Mouse (Mus musculus): ENCODE results near the gene Atp6v0a1. TPM values are rescaled to one million over a fixed set of nuclear protein-coding genes. Genes with fewer than 3 reads are reported as not detected.

Gene Atp6v0a1
- total and polyA plus RNA-seq, 3 experiments, result 14.1 to 63.4 (median 36.1) TPM

DNA sequence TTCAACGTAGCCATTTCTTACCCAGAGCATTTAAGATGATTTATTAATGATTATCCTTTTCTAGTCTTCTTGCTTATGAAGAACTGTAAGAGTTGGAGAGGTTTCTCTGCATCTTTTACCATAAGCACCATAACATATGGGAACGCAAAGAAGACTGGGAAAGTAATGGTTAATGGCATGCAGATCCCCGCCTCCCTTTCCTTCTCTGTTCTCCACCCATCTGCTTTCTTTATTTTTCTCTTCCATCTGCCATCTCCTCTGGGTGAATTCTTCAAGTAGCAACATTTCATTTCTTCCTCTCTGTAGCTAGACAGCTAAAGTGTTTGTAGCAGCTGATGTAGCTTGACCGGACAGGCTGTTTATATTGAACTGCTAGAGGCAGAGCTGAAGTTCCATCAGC, 14.7 kb downstream of the Atp6v0a1 start:
- dilution Hi-C loops (cut with MboI; ENCODE audit: extremely low pct_ligation_motif_present, extremely low pct_unique_long_range_greater_than_20kb, low sequenced_read_pairs), result no loop called here
- Histone ChIP-seq H3K9me3 (replicated peaks; ENCODE audit: low read length) (no peaks in the 10 kb centered on the region), H3K4me1 (ENCODE audit: control insufficient read depth in 1 of 2, insufficient read depth in 2 of 2) (no peaks in the 10 kb centered on the region), H3K27ac (ENCODE audit: insufficient read depth, low read depth) (no peak overlapping the region), H3K36me3 (replicated peaks in 1 of 2; ENCODE audit: control insufficient read depth in 1 of 2, insufficient read depth in 1 of 2, low read length in 1 of 2) (peaks cover 63 to 95% of the 10 kb centered on the region in 2 experiments), H3K27me3 (replicated peaks) (no peaks in the 10 kb centered on the region), H3K9ac (ENCODE audit: insufficient read depth, low read depth) (no peak overlapping the region), H3K4me3 (replicated peaks in 1 of 3; ENCODE audit: low read depth in 2 of 3, low read length in 2 of 3, poor library complexity in 1 of 3) (no peak overlapping the region), H3K79me2 (replicated peaks; ENCODE audit: control insufficient read depth, extremely low read depth, insufficient read depth, poor library complexity, severe bottlenecking) (no peaks in the 10 kb centered on the region), H3K4me2 (ENCODE audit: insufficient read depth, low read depth, poor library complexity, severe bottlenecking) (no peak overlapping the region)
- TF ChIP-seq IRF4 (IDR thresholded peaks at IDR 0.05; ENCODE audit: low read depth, low read length), result no peak
- no peak for TF ChIP-seq MAFK (IDR thresholded peaks at IDR 0.05; ENCODE audit: insufficient replicate concordance, low read length)
- no peak for DNase-seq (ENCODE audit: extremely low read depth)
- in situ Hi-C loops (cut with MboI; ENCODE audit: low pct_ligation_motif_present, low pct_unique_long_range_greater_than_20kb, low sequenced_read_pairs), result no loop called here

DNA sequence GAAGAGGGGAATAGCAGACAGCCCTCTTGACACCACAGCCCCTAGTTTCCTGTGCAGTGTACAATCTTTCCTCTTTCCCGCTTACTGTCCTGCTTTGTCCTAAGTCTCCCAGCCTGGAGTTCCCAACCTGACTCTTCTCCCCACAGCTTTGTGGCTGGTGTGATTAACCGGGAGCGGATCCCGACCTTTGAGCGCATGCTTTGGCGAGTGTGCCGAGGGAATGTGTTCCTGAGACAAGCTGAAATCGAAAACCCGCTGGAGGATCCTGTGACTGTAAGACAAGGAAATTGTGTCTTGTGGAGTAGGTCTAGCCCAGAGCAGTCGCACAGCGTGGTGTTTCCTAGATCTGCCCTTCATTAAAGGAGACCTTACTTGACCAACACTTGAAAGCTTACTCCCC, 17.9 kb downstream of the Atp6v0a1 start:
- Histone ChIP-seq H3K27ac (ENCODE audit: insufficient read depth, low read depth) (no peak overlapping the region), H3K27me3 (replicated peaks) (no peaks in the 10 kb centered on the region), H3K79me2 (replicated peaks; ENCODE audit: control insufficient read depth, extremely low read depth, insufficient read depth, poor library complexity, severe bottlenecking) (no peaks in the 10 kb centered on the region), H3K4me1 (ENCODE audit: control insufficient read depth in 1 of 2, insufficient read depth in 2 of 2) (peaks cover 0 to 9% of the 10 kb centered on the region in 2 experiments; a peak in 1 of 4 replicates), H3K9me3 (replicated peaks; ENCODE audit: low read length) (no peaks in the 10 kb centered on the region), H3K4me3 (replicated peaks in 1 of 3; ENCODE audit: low read depth in 2 of 3, low read length in 2 of 3, poor library complexity in 1 of 3) (no peak overlapping the region), H3K36me3 (replicated peaks in 1 of 2; ENCODE audit: control insufficient read depth in 1 of 2, insufficient read depth in 1 of 2, low read length in 1 of 2) (peaks cover 69 to 89% of the 10 kb centered on the region in 2 experiments), H3K4me2 (ENCODE audit: insufficient read depth, low read depth, poor library complexity, severe bottlenecking) (no peak overlapping the region), H3K9ac (ENCODE audit: insufficient read depth, low read depth) (no peak overlapping the region)
- DNase-seq (ENCODE audit: extremely low read depth), result no peak
- dilution Hi-C loops (cut with MboI; ENCODE audit: extremely low pct_ligation_motif_present, extremely low pct_unique_long_range_greater_than_20kb, low sequenced_read_pairs) (no loop called here), in situ Hi-C loops (cut with MboI; ENCODE audit: low pct_ligation_motif_present, low pct_unique_long_range_greater_than_20kb, low sequenced_read_pairs) (no loop called here)
- TF ChIP-seq MAFK (IDR thresholded peaks at IDR 0.05; ENCODE audit: insufficient replicate concordance, low read length), result no peak
- no peak for TF ChIP-seq GABPA (IDR thresholded peaks at IDR 0.05; ENCODE audit: insufficient replicate concordance, low read depth, low read length)
- TF ChIP-seq JUN (IDR thresholded peaks at IDR 0.05; ENCODE audit: insufficient read depth, low read depth, low read length), result no peak
- TF ChIP-seq RAD21 (IDR thresholded peaks at IDR 0.05; ENCODE audit: low read depth, low read length), result no peak
- TF ChIP-seq TBP (conservative IDR thresholded peaks at IDR 0.05; ENCODE audit: low read depth, low read length), result no peak
- no peak for TF ChIP-seq ELF1 (IDR thresholded peaks at IDR 0.05; ENCODE audit: low read depth, low read length)
- TF ChIP-seq POLR2A (IDR thresholded peaks at IDR 0.05; ENCODE audit: low read depth, low read length), result no peak
- TF ChIP-seq MAZ (IDR thresholded peaks at IDR 0.05; ENCODE audit: low read depth, low read length), result no peak
- no peak for TF ChIP-seq CHD1 (IDR thresholded peaks at IDR 0.05; ENCODE audit: low read depth, low read length)
- TF ChIP-seq SIN3A (IDR thresholded peaks at IDR 0.05; ENCODE audit: low read length), result no peak

DNA sequence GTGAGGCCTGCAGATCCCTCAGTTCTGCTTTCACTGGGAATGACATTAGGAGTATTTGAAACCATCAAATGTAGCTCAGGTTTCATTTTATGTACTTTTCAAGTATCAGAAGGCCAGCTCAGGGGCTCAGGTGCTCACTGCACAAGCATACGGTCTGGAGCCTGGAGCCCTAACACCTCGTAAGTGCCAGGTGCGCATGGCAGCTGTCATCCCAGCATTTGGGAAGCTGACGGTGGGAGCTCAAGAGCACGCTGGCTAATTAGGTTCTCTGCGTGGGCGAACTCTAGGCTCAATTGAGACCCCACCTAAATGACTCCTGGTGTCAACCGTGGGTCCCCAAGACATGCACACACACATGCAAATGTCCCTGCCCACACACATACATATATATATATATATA, 20.1 kb downstream of the Atp6v0a1 start:
- Histone ChIP-seq H3K4me1 (ENCODE audit: control insufficient read depth in 1 of 2, insufficient read depth in 2 of 2) (peaks cover 0 to 9% of the 10 kb centered on the region in 2 experiments; a peak in 1 of 4 replicates), H3K4me2 (ENCODE audit: insufficient read depth, low read depth, poor library complexity, severe bottlenecking) (no peak overlapping the region), H3K9ac (ENCODE audit: insufficient read depth, low read depth) (no peak overlapping the region), H3K36me3 (replicated peaks in 1 of 2; ENCODE audit: control insufficient read depth in 1 of 2, insufficient read depth in 1 of 2, low read length in 1 of 2) (peaks cover 69 to 88% of the 10 kb centered on the region in 2 experiments), H3K27me3 (replicated peaks) (no peaks in the 10 kb centered on the region), H3K9me3 (replicated peaks; ENCODE audit: low read length) (no peaks in the 10 kb centered on the region), H3K4me3 (replicated peaks in 1 of 3; ENCODE audit: low read depth in 2 of 3, low read length in 2 of 3, poor library complexity in 1 of 3) (no peak overlapping the region), H3K27ac (ENCODE audit: insufficient read depth, low read depth) (no peak overlapping the region), H3K79me2 (replicated peaks; ENCODE audit: control insufficient read depth, extremely low read depth, insufficient read depth, poor library complexity, severe bottlenecking) (no peaks in the 10 kb centered on the region)
- in situ Hi-C loops (cut with MboI; ENCODE audit: low pct_ligation_motif_present, low pct_unique_long_range_greater_than_20kb, low sequenced_read_pairs) (no loop called here), dilution Hi-C loops (cut with MboI; ENCODE audit: extremely low pct_ligation_motif_present, extremely low pct_unique_long_range_greater_than_20kb, low sequenced_read_pairs) (no loop called here)
- DNase-seq (ENCODE audit: extremely low read depth), result no peak
- TF ChIP-seq PAX5 (IDR thresholded peaks at IDR 0.05; ENCODE audit: low read length) (no peak), MAFK (IDR thresholded peaks at IDR 0.05; ENCODE audit: insufficient replicate concordance, low read length) (no peak), CTCF (conservative IDR thresholded peaks at IDR 0.05 in 1 of 2, IDR thresholded peaks at IDR 0.05 in 1 of 2; ENCODE audit: low read depth in 2 of 2, low read length in 2 of 2) (no peak), MAX (IDR thresholded peaks at IDR 0.05; ENCODE audit: low read length) (no peak), TCF12 (IDR thresholded peaks at IDR 0.05; ENCODE audit: low read depth, low read length) (no peak), MXI1 (IDR thresholded peaks at IDR 0.05; ENCODE audit: low read depth, low read length) (no peak), ETS1 (conservative IDR thresholded peaks at IDR 0.05; ENCODE audit: low read depth, low read length) (no peak), SIN3A (IDR thresholded peaks at IDR 0.05; ENCODE audit: low read length) (no peak), IRF4 (IDR thresholded peaks at IDR 0.05; ENCODE audit: low read depth, low read length) (no peak), BHLHE40 (IDR thresholded peaks at IDR 0.05; ENCODE audit: low read depth, low read length) (no peak), RCOR1 (conservative IDR thresholded peaks at IDR 0.05; ENCODE audit: low read depth, low read length) (no peak), HCFC1 (IDR thresholded peaks at IDR 0.05; ENCODE audit: low read depth, low read length) (no peak), MAZ (IDR thresholded peaks at IDR 0.05; ENCODE audit: low read depth, low read length) (no peak), E2F4 (IDR thresholded peaks at IDR 0.05; ENCODE audit: insufficient replicate concordance, low read depth, low read length) (no peak), JUN (IDR thresholded peaks at IDR 0.05; ENCODE audit: insufficient read depth, low read depth, low read length) (no peak), JUND (conservative IDR thresholded peaks at IDR 0.05; ENCODE audit: low read depth, low read length) (no peak)

Measured in CH12.LX (cell line).